Mouse (Mus musculus) liver, embryonic 14.5 days (tissue): ENCODE measurements around the gene Nol12. TPM values are rescaled to one million over a fixed set of nuclear protein-coding genes. Genes with fewer than 3 reads are reported as not detected.

ENCODE experiments used
- ATAC-seq: fragments of 200-750 bp; cut with Nextera tagmentation; 2 replicates; pipeline ENCODE4 v1.8.0; 2017; ENCODE audit warnings: moderate number of reproducible peaks, mild to moderate bottlenecking, moderate library complexity; ENCODE audit not compliant: insufficient read depth
- DNase-seq, 3 experiments: peaks; one replicate each; pipeline ENCODE4 v3.0.0-alpha.2; 2012 to 2013; ENCODE audit warnings: low read depth in 3 of 3, low spot score in 3 of 3
- H3K27ac ChIP-seq: fragments of 300-500 bp; sonication (generic); 2 replicates; pipeline ENCODE4 v1.5.1; 2014; ENCODE audit warnings: moderate library complexity, mild to moderate bottlenecking, control low read depth, inconsistent platforms
- H3K27me3 ChIP-seq: fragments of 300-500 bp; sonication (generic); 2 replicates; pipeline ENCODE4 v1.6.1; 2014; ENCODE audit warnings: mild to moderate bottlenecking, low read length, moderate library complexity; ENCODE audit not compliant: control insufficient read depth, insufficient read depth
- H3K36me3 ChIP-seq: fragments of 300-500 bp; sonication (generic); replicated peaks from 2 replicates; pipeline ENCODE4 v1.6.1; 2014; ENCODE audit warnings: low read depth; ENCODE audit not compliant: control insufficient read depth, insufficient read depth
- H3K4me1 ChIP-seq, 2 experiments: fragments of 200-500 bp in 1 of 2; fragments of 300-500 bp in 1 of 2; sonication (generic) in 1 of 2; replicated peaks; 2 replicates each; pipeline ENCODE4 v1.6.1; 2012 to 2014; ENCODE audit warnings: antibody characterized with exemption in 1 of 2, inconsistent platforms in 1 of 2, low read length in 1 of 2; ENCODE audit not compliant: control insufficient read depth in 2 of 2, insufficient read depth in 2 of 2
- H3K4me2 ChIP-seq: fragments of 300-500 bp; sonication (generic); 2 replicates; pipeline ENCODE4 v1.6.1; 2014; ENCODE audit warnings: low read depth, mild to moderate bottlenecking, control low read depth, moderate library complexity
- H3K4me3 ChIP-seq, 2 experiments: fragments of 200-500 bp in 1 of 2; fragments of 300-500 bp in 1 of 2; sonication (generic) in 1 of 2; 2 replicates each; pipeline ENCODE4 v1.5.1; 2012 to 2014; ENCODE audit warnings: low read depth in 2 of 2, low read length in 2 of 2, mild to moderate bottlenecking in 2 of 2, control low read depth in 1 of 2, inconsistent platforms in 1 of 2, moderate library complexity in 1 of 2; ENCODE audit not compliant: insufficient read depth in 1 of 2
- H3K9ac ChIP-seq: fragments of 300-500 bp; sonication (generic); replicated peaks from 2 replicates; pipeline ENCODE4 v1.6.1; 2014; ENCODE audit warnings: mild to moderate bottlenecking, control low read depth, moderate library complexity
- H3K9me3 ChIP-seq: fragments of 300-500 bp; sonication (generic); 2 replicates; pipeline ENCODE4 v1.6.1; 2016; ENCODE audit warnings: low read length, mixed read lengths; ENCODE audit not compliant: control insufficient read depth
- CTCF ChIP-seq: IDR thresholded peaks from 2 replicates; pipeline ENCODE4 v1.5.1; 2016; ENCODE audit warnings: antibody characterized with exemption, low read depth, control low read depth
- EP300 ChIP-seq: IDR thresholded peaks from 2 replicates; pipeline ENCODE4 v1.6.1; 2016; ENCODE audit warnings: antibody characterized with exemption, low read depth
- WGBS: fragments of 180-500 bp; shearing (Covaris S2); extraction: QIAGEN DNeasy Blood & Tissue Kit; methylation state at CpG from one replicate; pipeline ENCODE4 v1.1.7; 2014; ENCODE audit not compliant: insufficient replicate concordance; 5-methylcytosine and 5-hydroxymethylcytosine counted together
- polyA plus RNA-seq, 2 experiments: library from polyadenylated mRNA; depleted of rRNA in 1 of 2; stranded (reverse) in 1 of 2; unstranded in 1 of 2; fragments of >200 nt; fragmentation: Nextera tagmentation in 1 of 2; extraction: Ambion mirVana in 1 of 2; gene quantifications; 2 replicates each; pipeline versions ENCODE4 v1.2.1 to v1.2.3; 2012 to 2014

The Nol12 gene
- polyA plus RNA-seq, 2 experiments = 17.5 to 32.7 TPM

GRCm38 (mm10) chr15:78956351-78956750 is 21.6 kb downstream of the Nol12 start:
- Histone ChIP-seq H3K27me3 (no peaks in the 10 kb centered on the region), H3K36me3 (no peaks in the 10 kb centered on the region), H3K4me3 (no peak overlapping the region), H3K4me2 (no peak overlapping the region), H3K9ac (no peak overlapping the region), H3K4me1 (no peaks in the 10 kb centered on the region), H3K9me3 (no peaks in the 10 kb centered on the region), H3K27ac (no peak overlapping the region)
- ATAC-seq (no peak), DNase-seq (no peak)
- TF ChIP-seq EP300 (no peak), CTCF (peak; percentile 62)
- WGBS = 58% methylated on average over 4 of the region's 4 CpGs

DNA sequence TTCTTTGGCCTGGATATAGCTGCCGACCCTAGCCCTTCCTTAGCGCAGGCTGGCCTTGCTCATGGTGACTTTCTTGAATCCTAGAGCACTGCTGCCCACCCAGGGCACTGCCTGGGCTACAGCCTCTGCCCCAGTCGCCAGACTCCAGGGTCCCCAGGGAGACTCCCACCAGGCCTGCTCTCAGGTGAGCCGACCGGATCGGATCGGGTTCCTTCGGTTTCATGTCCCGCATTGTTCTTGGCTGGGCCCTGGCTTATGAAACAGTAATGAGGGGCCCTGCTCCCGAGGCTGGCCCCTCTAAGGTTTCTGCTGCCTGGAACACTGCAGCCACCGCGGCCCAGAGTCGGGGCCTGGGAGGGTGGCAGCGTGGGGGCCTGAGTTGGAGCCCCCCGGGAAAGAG is 22.3 kb downstream of the Nol12 start:
- Histone ChIP-seq H3K27me3 (no peaks in the 10 kb centered on the region), H3K9me3 (no peaks in the 10 kb centered on the region), H3K4me3 (no peak overlapping the region), H3K4me1 (no peaks in the 10 kb centered on the region), H3K36me3 (no peaks in the 10 kb centered on the region), H3K27ac (no peak overlapping the region), H3K4me2 (no peak overlapping the region), H3K9ac (no peak overlapping the region)
- TF ChIP-seq EP300 (no peak), CTCF (no peak)
- DNase-seq (no peak), ATAC-seq (no peak)
- 58% methylated on average over 15 of the region's 15 CpGs for WGBS

DNA sequence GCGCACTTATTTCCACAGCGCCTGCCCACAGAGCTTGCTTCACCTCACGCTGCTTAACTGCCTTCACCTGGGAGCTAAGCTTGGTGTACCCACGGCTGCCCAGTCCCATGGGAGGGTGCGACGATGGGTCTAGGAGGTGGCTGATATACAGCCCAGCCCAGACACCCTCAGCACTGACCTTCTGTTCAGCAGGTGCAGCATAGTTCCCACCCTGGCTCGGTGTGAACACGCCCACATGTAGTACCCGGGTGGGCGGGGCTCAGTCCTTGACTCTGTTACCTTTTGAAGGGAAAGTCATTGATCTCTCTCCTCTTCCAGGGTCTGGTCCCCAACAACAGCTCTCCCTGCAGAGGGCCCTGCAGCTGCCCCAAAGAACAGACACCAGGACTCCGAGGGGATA is 24.8 kb downstream of the Nol12 start:
- Histone ChIP-seq H3K4me1 (no peaks in the 10 kb centered on the region), H3K4me2 (no peak overlapping the region), H3K27me3 (no peaks in the 10 kb centered on the region), H3K36me3 (no peaks in the 10 kb centered on the region), H3K4me3 (no peak overlapping the region), H3K9me3 (no peaks in the 10 kb centered on the region), H3K9ac (no peak overlapping the region), H3K27ac (no peak overlapping the region)
- DNase-seq = no peak
- 71% methylated on average over 11 of the region's 11 CpGs for WGBS
- ATAC-seq = no peak
- TF ChIP-seq EP300 = no peak
- TF ChIP-seq CTCF = no peak

GRCm38 (mm10) chr15:78960088-78960487 is 25.4 kb downstream of the Nol12 start:
- Histone ChIP-seq H3K36me3 (no peaks in the 10 kb centered on the region), H3K4me2 (no peak overlapping the region), H3K27me3 (no peaks in the 10 kb centered on the region), H3K9ac (no peak overlapping the region), H3K4me3 (no peak overlapping the region), H3K4me1 (no peaks in the 10 kb centered on the region), H3K9me3 (no peaks in the 10 kb centered on the region), H3K27ac (no peak overlapping the region)
- ATAC-seq = no peak
- WGBS = 40% methylated on average over 4 of the region's 4 CpGs
- TF ChIP-seq EP300 = no peak
- no peak for TF ChIP-seq CTCF
- DNase-seq = no peak

DNA sequence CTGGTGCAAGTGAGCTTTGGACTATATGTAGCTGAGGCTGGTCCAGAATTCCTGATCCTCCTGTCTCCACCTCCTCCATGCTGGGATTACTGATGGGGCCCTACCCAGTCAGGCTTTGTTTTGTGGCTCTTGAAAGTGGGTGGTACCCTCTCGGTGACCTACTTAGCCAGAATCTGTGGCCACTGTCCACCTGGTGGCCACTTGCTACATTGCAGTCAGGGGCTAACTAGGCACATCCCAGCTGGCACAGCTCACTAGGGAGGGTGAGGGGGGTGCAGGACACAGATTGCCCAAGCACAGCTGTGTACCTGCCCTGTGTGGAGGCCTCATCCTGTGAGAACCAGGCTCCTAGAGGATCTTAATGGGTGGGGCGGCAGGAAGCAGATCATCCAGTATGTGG is 28.2 kb downstream of the Nol12 start:
- no peak overlapping the region for H3K9ac ChIP-seq
- TF ChIP-seq EP300 (no peak), CTCF (peak; percentile 93)
- H3K9me3 ChIP-seq = no peaks in the 10 kb centered on the region
- no peaks in the 10 kb centered on the region for H3K4me1 ChIP-seq
- no peaks in the 10 kb centered on the region for H3K36me3 ChIP-seq
- no peak overlapping the region for H3K4me2 ChIP-seq
- no peak overlapping the region for H3K27ac ChIP-seq
- no peak overlapping the region for H3K4me3 ChIP-seq
- 33% methylated on average over 2 of the region's 2 CpGs for WGBS
- ATAC-seq = peak; percentile 21; the same call in 1 of the 2 replicates
- no peaks in the 10 kb centered on the region for H3K27me3 ChIP-seq
- peak in 1 of 3 experiments; percentile 30 for DNase-seq

GRCm38 (mm10) chr15:78971626-78972025 is 36.9 kb downstream of the Nol12 start:
- no peaks in the 10 kb centered on the region for H3K4me1 ChIP-seq
- no peak for DNase-seq
- H3K36me3 ChIP-seq = no peaks in the 10 kb centered on the region
- no peaks in the 10 kb centered on the region for H3K27me3 ChIP-seq
- no peak overlapping the region for H3K27ac ChIP-seq
- no peak for TF ChIP-seq CTCF
- no peak overlapping the region for H3K4me2 ChIP-seq
- no peak for ATAC-seq
- 50% methylated on average over 6 of the region's 6 CpGs for WGBS
- no peak overlapping the region for H3K4me3 ChIP-seq
- H3K9me3 ChIP-seq = no peaks in the 10 kb centered on the region
- no peak overlapping the region for H3K9ac ChIP-seq
